Mouse (Mus musculus) embryo, embryonic 11 days (tissue): Measurements from ENCODE around the gene Gm14685.
"Not testable (repeated sequence)": the region's sequence is repeated elsewhere in the genome, so short reads cannot be mapped to it uniquely, and the experiment has no call there.

Experiments used
- DNase-seq: peaks from one replicate; pipeline ENCODE4 v3.0.0-alpha.2; 2015

Gm14685 gene

GRCm38 (mm10) chrX:73116747-73117146, at the start of gene Gm14685:
Gm14685 (plus strand) TSS chrX:73117047.
- not testable (repeated sequence) for DNase-seq

DNA sequence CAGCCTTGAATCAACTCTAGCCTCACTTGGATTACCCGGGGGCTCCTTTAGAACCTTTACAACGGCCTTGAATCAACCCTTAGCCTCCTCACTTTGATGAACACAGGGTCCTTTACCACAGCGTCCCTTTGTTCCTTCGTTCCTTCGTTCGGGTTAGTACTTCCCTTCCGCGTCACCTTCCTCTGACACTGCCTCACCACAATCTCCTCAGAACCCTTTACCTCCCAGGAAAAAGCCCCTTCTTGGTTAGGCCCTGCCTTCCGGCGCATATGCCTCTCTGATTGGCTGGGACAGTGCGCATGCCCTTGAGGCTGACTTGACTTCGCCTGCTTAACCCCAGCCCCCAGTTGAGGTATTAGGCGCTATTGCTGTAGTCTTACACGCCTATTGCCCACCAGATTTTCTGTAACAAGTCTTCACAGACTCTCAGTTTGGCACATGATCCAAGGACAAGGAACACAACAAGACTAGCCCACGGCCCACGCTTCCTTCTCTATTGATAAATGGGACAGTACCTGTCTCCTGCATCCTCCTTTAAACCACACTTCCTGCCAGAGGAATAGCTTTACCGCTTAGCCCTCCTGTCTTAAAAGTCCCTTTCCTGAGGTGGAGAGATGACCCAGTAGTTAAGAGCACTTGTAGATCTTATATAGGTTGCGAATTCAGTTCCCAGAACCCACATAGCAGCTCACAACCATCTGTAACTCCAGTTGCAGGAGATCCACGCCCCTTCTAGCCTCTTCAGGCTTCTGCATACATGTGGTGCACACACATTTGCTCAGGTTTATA, 34.4 kb upstream of the Gm14685 start, which contains the start of gene Xlr4a:
TSS of gene Xlr4a (minus strand) at position 212 of the 789 bp plus-strand sequence.
- not testable (repeated sequence) for DNase-seq

DNA sequence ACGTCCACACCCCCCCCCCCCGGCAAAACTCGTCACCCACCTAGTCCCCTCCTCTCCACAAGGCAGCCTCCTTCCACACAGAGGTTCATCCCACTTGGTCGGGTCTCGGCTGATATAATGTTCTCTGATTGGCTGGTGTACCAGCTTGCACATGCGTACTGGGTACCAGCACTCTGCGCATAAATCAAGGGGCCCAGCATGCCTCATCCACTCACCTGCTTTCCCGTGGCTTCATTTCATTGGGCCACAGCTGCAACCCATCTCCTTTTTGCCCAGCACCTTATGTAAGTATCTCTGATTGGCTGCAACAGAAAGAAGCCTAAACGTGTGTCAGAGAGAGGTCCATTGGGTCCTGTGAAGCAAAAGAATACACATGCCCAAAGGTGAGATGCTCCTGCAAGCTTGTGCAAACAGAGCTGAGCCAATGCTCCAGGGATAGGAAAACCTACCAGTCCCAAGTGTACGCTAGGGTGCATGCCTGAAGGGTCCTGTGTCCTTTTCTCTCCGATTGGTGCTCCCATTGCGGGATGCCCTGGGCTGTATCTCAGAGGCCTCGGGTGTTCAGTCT, 19.8 kb upstream of the Gm14685 start, which contains the start of gene Xlr3a:
TSS of gene Xlr3a (minus strand) at position 155 of the 568 bp plus-strand sequence.
- DNase-seq, result not testable (repeated sequence)

DNA sequence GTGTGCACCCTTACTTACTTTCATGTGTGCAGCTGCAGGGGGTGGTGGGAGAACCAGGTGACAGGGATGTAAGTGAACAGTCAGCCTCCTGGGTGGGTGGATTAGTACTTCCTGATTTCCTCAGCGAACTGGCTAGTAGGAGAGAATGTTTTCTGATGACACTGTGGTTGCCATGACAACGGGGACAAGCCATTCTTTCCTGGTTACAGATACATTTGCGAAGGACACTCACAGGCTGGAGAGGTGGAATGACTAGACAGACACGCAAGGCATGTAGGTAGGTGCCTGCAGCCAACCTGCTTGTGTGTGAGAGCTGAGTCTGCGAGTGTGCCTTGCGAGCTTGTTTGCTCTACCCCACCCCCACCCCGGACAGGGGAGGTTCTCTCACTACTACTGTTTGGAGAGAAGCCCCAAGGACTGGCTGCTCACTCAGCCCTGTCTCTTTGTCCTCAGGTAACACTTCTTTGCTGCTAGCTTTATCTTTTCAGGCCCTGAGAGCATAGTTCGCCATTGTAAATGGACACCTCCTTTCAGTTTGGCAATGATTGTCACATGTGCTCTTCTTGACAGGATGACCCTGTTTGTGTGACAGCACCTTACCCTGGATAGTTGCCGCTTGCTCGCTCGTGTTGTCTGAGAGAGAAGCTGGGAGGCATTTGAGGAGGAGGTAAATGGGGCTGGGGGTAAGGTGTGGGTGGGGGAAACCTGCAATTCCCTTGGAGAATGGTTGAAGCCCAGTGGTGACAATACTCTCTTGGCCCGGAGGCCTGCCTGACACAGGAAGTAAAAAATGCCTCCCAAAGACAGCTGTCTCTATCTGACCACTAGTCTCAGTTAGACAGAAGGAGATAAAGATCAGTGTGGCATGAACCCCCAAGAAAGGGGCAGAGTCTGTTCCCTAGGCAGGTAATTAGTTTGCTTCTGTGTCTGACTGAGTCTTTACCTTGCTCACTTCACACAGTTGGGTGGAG, 6.3 kb downstream of the Gm14685 start:
- not testable (repeated sequence) for DNase-seq

- DNase-seq, result not testable (repeated sequence)
These were observed 26.4 kb downstream of the Gm14685 start for GRCm38 (mm10) chrX:73143218-73143618.

DNA sequence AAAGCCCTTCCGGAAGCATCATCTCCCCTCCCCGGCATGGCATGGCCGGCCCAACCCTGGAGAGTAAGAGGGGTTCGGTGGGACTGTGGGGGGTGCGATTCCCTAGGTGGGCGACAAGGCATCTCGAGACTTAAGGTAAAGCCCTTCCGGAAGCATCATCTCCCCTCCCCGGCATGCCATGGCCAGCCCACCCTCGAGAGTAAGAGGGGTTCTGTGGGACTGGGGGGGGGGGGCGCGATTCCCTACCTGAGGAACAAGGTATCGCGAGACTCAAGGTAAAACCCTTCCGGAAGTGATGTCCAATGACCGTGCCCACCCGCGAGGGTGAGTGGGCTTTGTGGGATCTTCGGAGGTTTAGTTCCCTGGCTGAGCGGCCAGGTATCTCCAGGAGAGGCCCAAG, 31.6 kb downstream of the Gm14685 start, which contains the start of gene Xlr5b:
TSS of gene Xlr5b (plus strand) at position 301 of the 400 bp plus-strand sequence.
- DNase-seq, result not testable (repeated sequence)

DNA sequence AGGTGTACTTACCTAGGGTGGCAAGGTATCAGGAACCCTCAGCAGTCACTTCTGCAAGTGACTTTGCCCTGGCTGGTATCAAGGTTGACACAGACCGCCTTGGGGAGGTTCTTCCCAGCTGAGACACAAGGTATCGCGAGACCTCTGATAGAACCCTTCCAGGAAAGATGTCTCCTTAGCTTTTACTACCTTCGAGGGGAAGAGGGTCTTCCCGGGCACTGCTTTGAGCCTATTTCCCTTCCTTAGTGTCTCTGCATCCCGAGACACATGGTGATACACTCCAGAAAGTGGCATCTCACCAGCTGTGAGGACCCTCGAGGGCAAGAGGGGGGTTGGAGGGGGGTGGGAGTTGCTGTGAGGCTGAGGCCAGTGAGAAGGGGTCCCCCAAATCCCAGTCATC, 32.5 kb downstream of the Gm14685 start, which contains the start of gene DXBay18:
TSS of gene DXBay18 (minus strand) at position 101 of the 400 bp plus-strand sequence.
- not testable (repeated sequence) for DNase-seq

DNA sequence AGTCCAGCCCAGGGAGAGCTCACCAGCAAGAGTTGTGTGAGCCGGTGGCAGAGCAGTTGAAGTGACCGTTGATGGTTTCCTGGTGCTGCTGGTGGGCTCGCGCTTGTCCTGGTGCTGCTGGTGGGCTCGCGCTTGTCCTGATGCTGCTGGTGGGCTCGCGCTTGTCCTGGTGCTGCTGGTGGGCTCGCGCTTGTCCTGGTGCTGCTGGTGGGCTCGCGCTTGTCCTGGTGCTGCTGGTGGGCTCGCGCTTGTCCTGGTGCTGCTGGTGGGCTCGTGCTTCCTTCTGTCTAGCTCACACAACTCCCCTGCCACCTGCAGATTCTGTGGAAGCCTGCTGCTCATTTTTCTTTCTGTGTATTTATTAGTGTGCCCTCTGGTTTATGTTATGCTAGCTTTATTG, 60.0 kb downstream of the Gm14685 start, which contains the start of gene Spin2d:
TSS of gene Spin2d (minus strand) at position 101 of the 400 bp plus-strand sequence.
- DNase-seq, result not testable (repeated sequence)
